Mouse (Mus musculus) inflammation-experienced regulatory T-cells (primary cell): Measurements from ENCODE around the gene Srek1ip1. TPM values are rescaled to one million over a fixed set of nuclear protein-coding genes. Genes with fewer than 3 reads are reported as not detected.

Experiments
- polyA plus RNA-seq, 2 experiments: library from polyadenylated mRNA; unstranded; fragments of 100-300 nt; shearing (Covaris generic); gene quantifications; one replicate each; pipeline ENCODE4 v1.2.1; 2017

Gene Srek1ip1
- 1 to 10 TPM; 9.3 to 9.4 TPM for polyA plus RNA-seq

GRCm38 (mm10) chr13:104792184-104792583 is at the start of gene Srek1ip1:
Gene Srek1ip1 (plus strand): TSS chr13:104792484.

GRCm38 (mm10) chr13:104816635-104817571 is 24.6 kb downstream of the Srek1ip1 start, which contains the start of gene Cwc27:
Gene Cwc27 (minus strand): TSS chr13:104817142.

GRCm38 (mm10) chr13:104863127-104863979 is 71.1 kb downstream of the Srek1ip1 start, which contains the start of gene Shisal2b:
Gene Shisal2b (minus strand): TSS chr13:104863893.

Other genes with a start within 250 kb of the Srek1ip1 start
- 10 to 100 TPM; 23.3 to 26.5 TPM for gene Cwc27, start 24.7 kb downstream of the Srek1ip1 start, polyA plus RNA-seq
- gene Shisal2b, start 71.4 kb downstream of the Srek1ip1 start, polyA plus RNA-seq, result not detected